Mouse (Mus musculus): ENCODE data around the gene Rps3a1. TPM values are rescaled to one million over a fixed set of nuclear protein-coding genes. Genes with fewer than 3 reads are reported as not detected.
"Not testable (repeated sequence)": the region's sequence is repeated elsewhere in the genome, so short reads cannot be mapped to it uniquely, and the experiment has no call there.

Rps3a1 gene
- total RNA-seq, 2 experiments from 2014 or later: 358 to 428 TPM

DNA sequence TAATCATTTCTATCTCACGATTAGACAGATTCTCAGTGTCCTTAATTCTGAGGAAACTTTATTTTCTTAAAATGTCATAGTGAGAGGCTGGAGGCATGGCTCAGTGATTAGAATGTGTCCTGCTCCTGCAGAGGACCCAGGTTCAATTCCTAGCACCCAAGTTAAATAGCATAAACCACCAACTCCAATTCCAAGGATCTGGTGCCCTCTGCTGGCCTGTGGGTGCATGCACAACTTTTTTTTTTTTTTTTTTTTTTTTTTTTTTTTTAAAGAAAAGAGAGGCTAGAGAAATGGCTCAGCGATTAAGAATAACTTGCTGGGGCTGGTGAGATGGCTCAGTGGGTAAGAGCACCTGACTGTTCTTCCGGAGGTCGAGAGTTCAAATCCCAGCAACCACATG lies 25.6 kb downstream of the Rps3a1 start:
- no peak for DNase-seq (ENCODE audit: extremely low spot score in 1 of 2, low spot score in 1 of 2)

- no peak for DNase-seq (ENCODE audit: extremely low spot score in 1 of 2, low spot score in 1 of 2)
These were observed 27.7 kb downstream of the Rps3a1 start for GRCm38 (mm10) chr3:86114659-86115338.

- DNase-seq (ENCODE audit: extremely low spot score in 1 of 2, low spot score in 1 of 2): no peak
These were observed 29.7 kb downstream of the Rps3a1 start for GRCm38 (mm10) chr3:86112766-86113165.

DNA sequence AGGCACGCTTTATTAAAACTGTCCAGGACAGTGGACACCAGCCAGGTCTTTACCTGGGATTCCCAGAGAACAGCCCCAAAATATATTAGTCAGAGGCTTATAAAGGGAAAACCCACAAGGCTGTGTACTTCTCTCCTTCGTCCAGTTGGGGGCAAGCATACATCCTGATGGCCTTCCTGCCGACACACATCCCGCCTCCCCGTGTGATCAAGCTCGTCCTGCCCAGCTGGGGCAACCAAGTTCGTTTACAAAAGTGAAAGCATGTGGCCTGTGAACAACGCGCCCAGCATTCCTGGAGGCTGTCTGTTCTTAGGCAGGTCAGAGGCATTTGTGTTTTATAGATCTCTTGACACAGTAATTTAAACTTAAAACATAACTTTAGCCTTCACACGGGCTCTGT lies 32.4 kb downstream of the Rps3a1 start:
- no peak for DNase-seq (ENCODE audit: extremely low spot score in 1 of 2, low spot score in 1 of 2)

DNA sequence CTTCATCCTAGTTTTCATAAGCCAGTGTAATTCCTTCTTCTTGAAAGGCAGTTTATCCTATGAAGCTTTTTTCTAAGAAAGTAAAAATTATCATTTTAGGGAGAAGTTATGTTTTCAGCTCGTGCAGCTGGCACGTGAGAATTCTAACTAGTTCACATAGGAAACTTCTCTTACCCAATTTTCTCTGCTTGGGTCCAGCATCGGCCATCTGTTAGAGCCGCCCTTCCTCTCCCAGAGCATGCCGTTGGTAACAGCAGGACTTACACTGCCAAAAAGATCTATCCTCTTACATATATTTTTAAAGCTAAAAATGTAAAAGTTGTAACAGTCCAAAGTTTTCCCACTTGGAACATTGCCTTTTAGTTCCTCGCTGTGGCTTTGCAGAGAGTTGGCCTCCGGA lies 33.4 kb downstream of the Rps3a1 start:
- DNase-seq (ENCODE audit: extremely low spot score in 1 of 2, low spot score in 1 of 2): no peak

DNA sequence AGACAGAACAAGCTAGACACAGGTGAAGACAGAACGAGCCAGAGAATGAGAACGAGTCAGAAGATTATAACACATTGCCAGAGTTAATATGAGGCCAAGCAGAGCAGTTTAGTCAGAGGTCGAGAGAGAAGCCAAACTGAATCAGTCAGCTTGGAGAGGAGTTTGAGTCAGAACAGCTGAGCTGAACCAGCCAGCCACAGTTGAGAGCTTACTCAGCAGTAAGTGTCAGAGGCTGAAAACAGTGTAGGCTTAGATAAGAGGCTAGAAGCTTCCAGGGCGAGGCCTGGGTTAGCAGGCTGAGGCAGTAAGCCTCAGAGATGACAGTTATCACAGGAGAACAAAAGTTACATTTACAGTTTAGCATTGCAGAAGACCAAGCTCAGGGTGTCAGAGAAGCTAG lies 33.9 kb downstream of the Rps3a1 start:
- no peak for DNase-seq (ENCODE audit: extremely low spot score in 1 of 2, low spot score in 1 of 2)

GRCm38 (mm10) chr3:86107637-86108539 lies 34.6 kb downstream of the Rps3a1 start:
- DNase-seq (ENCODE audit: extremely low spot score in 1 of 2, low spot score in 1 of 2): no peak

DNA sequence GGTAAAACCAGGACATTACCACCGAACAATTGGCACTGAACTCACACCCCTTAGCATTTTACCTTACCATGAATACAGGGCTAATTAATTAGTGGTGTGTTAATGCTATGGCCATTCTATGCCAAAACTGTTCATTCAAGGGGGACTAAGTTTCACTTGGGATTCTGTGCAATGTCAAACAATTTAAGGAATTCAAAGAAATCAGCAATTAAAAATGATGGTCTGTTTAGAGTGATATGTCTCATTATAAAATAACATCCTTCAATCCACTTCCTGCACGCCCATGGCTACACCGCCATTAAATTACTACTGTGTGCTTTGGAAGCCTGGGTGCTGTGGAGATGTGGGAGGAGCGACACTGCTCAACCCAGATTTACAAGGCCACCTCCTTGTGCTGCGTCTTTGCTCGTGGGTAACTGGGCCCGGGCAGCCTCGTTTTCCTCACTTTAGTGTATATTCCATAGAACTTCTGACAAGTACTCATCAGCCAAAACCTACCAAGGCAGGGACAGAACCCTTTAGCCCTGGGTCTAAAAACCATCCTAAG lies 36.3 kb downstream of the Rps3a1 start:
- DNase-seq (ENCODE audit: extremely low spot score in 1 of 2, low spot score in 1 of 2): no peak

DNA sequence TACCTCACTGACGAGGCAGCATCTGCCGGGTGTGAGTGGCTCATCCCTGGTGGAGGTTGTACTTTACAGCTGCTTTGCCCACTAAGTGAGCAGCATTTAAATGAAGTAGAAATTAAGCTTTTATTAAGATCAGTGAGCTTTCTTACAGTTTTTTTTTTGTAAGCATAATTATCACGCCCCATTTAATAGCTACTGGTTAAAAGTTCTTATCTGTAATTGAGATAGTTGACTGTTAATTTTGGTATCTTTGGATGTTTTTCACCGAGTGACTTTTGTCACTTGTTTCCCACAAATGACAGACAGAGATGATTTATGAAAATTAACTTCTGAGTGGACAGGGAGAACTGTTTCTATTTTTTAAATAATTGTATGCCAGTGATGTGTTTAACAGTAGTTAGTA lies 37.6 kb downstream of the Rps3a1 start:
- no peak for DNase-seq (ENCODE audit: extremely low spot score in 1 of 2, low spot score in 1 of 2)

GRCm38 (mm10) chr3:86104433-86104832 lies 38.1 kb downstream of the Rps3a1 start:
- not testable (repeated sequence) for DNase-seq (ENCODE audit: extremely low spot score in 1 of 2, low spot score in 1 of 2)

GRCm38 (mm10) chr3:86103449-86104291 lies 38.8 kb downstream of the Rps3a1 start:
- DNase-seq (ENCODE audit: extremely low spot score in 1 of 2, low spot score in 1 of 2): no peak

GRCm38 (mm10) chr3:86101956-86102355 lies 40.5 kb downstream of the Rps3a1 start:
- DNase-seq (ENCODE audit: extremely low spot score in 1 of 2, low spot score in 1 of 2): no peak

DNA sequence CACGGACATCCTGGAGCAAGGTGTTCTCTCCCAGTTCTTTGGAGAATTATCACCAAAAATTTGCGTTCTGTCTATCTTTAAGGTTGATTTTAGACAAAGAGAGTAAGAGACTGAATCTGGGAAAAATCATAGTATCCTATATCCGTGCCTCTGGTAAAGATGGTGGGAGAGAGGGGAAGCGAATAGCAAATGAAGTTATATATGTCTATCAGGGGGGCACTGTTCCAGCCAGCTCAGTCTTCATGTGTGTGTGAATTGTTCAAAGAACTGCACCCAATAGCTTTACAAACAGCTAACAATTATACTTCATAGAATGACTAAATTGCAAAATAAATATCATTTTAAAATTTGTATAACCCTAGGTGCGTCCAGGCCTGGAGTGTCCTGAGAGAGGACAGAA lies 48.6 kb downstream of the Rps3a1 start:
- no peak for DNase-seq (ENCODE audit: extremely low spot score in 1 of 2, low spot score in 1 of 2)

- DNase-seq (ENCODE audit: extremely low spot score in 1 of 2, low spot score in 1 of 2): no peak
These were observed 49.2 kb downstream of the Rps3a1 start for GRCm38 (mm10) chr3:86093213-86093845.

Other genes starting within 250 kb of the Rps3a1 start
- gene Sh3d19, start 171.6 kb downstream of the Rps3a1 start, total RNA-seq (2021): 10 to 100 TPM; 22.6 to 26.3 TPM
- gene Prss48, start 140.2 kb downstream of the Rps3a1 start, total RNA-seq (2021): not detected
- 10 to 100 TPM; 23.9 to 27.4 TPM for gene Lrba, start 82.0 kb upstream of the Rps3a1 start, total RNA-seq (2021)

Data from layer of hippocampus, postnatal 25 days (tissue).